Mouse (Mus musculus) brain, embryonic 14.5 days (tissue): ENCODE measurements around the gene Dock7.

Source experiments
- CTCF ChIP-seq: fragments of 200-500 bp; IDR thresholded peaks from 2 replicates; pipeline ENCODE4 v1.5.1; 2012; ENCODE audit warnings: inconsistent platforms, mild to moderate bottlenecking, moderate library complexity, borderline replicate concordance; ENCODE audit not compliant: insufficient read depth, insufficient read length; ENCODE audit errors: extremely low read depth
- POLR2A ChIP-seq: fragments of 200-500 bp; IDR thresholded peaks from 2 replicates; pipeline ENCODE4 v1.6.1; 2012; ENCODE audit warnings: mild to moderate bottlenecking, inconsistent platforms, borderline replicate concordance; ENCODE audit not compliant: poor library complexity, insufficient read depth, insufficient read length, severe bottlenecking; ENCODE audit errors: extremely low read depth

DNA sequence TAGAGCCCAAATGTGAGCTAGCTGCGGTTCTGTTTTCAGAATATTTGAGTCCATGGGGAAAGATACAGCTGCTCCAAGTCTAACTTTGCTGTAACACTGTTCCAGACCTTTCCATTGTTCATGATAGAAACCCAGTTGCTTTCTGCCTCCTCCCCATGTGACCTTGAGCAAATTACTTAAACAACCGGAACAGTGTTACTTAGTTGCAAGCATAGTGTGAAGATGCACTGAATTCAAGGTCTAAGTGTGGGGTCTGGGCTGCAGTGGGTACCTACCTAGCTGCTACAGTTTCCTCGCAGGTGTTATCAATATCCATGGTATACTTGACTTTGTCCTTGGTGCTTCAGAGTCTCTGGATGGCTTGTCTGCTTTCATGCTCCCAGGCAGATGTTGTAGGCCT lies 1.3 kb upstream of the Dock7 start:
- TF ChIP-seq POLR2A (no peak), CTCF (no peak)
